Mouse (Mus musculus): ENCODE data around the gene Dcp1a. TPM values are rescaled to one million over a fixed set of nuclear protein-coding genes. Genes with fewer than 3 reads are reported as not detected.

Dcp1a gene
- polyA plus RNA-seq, 1 experiment: 28.9 TPM

GRCm38 (mm10) chr14:30549777-30550149 is 70.4 kb downstream of the Dcp1a start:
- Histone ChIP-seq H3K27me3 (ENCODE audit: control insufficient read depth, insufficient read depth, low read length) (no peaks in the 10 kb centered on the region), H3K4me3 (ENCODE audit: control insufficient read depth, low read depth, low read length) (peak overlapping the region; percentile 84), H3K27ac (ENCODE audit: control insufficient read depth, insufficient read depth, low read depth, low read length) (no peak overlapping the region), H3K4me1 (ENCODE audit: control insufficient read depth, insufficient read depth, low read length) (peaks cover 15% of the 10 kb centered on the region), H3K36me3 (ENCODE audit: control insufficient read depth, insufficient read depth, low read length) (no peaks in the 10 kb centered on the region)
- TF ChIP-seq POLR2A (IDR thresholded peaks at IDR 0.05; ENCODE audit: control insufficient read depth, low read depth, low read length): no peak
- no peak for TF ChIP-seq CTCF (IDR thresholded peaks at IDR 0.05; ENCODE audit: control insufficient read depth, insufficient read depth, insufficient replicate concordance, low read depth, low read length)

GRCm38 (mm10) chr14:30550232-30551070 is 71.1 kb downstream of the Dcp1a start:
- H3K27ac ChIP-seq (ENCODE audit: control insufficient read depth, insufficient read depth, low read depth, low read length): no peak overlapping the region
- no peak overlapping the region for H3K4me3 ChIP-seq (ENCODE audit: control insufficient read depth, low read depth, low read length)
- peaks cover 15% of the 10 kb centered on the region for H3K4me1 ChIP-seq (ENCODE audit: control insufficient read depth, insufficient read depth, low read length)

GRCm38 (mm10) chr14:30551509-30551908 is 72.2 kb downstream of the Dcp1a start:
- no peaks in the 10 kb centered on the region for H3K36me3 ChIP-seq (ENCODE audit: control insufficient read depth, insufficient read depth, low read length)
- TF ChIP-seq CTCF (IDR thresholded peaks at IDR 0.05; ENCODE audit: control insufficient read depth, insufficient read depth, insufficient replicate concordance, low read depth, low read length) (no peak), POLR2A (IDR thresholded peaks at IDR 0.05; ENCODE audit: control insufficient read depth, low read depth, low read length) (no peak)
- peaks cover 15% of the 10 kb centered on the region for H3K4me1 ChIP-seq (ENCODE audit: control insufficient read depth, insufficient read depth, low read length)
- no peak overlapping the region for H3K4me3 ChIP-seq (ENCODE audit: control insufficient read depth, low read depth, low read length)
- H3K27ac ChIP-seq (ENCODE audit: control insufficient read depth, insufficient read depth, low read depth, low read length): no peak overlapping the region
- H3K27me3 ChIP-seq (ENCODE audit: control insufficient read depth, insufficient read depth, low read length): no peaks in the 10 kb centered on the region

More at GRCm38 (mm10) chr14:30550232-30551070, 71.1 kb downstream of the Dcp1a start:
- TF ChIP-seq POLR2A (IDR thresholded peaks at IDR 0.05; ENCODE audit: control insufficient read depth, low read depth, low read length): no peak
- Histone ChIP-seq H3K36me3 (ENCODE audit: control insufficient read depth, insufficient read depth, low read length) (no peaks in the 10 kb centered on the region), H3K27me3 (ENCODE audit: control insufficient read depth, insufficient read depth, low read length) (no peaks in the 10 kb centered on the region)

- H3K36me3 ChIP-seq (ENCODE audit: control insufficient read depth, insufficient read depth, low read length): no peaks in the 10 kb centered on the region
- H3K4me3 ChIP-seq (ENCODE audit: control insufficient read depth, low read depth, low read length): no peak overlapping the region
- TF ChIP-seq CTCF (IDR thresholded peaks at IDR 0.05; ENCODE audit: control insufficient read depth, insufficient read depth, insufficient replicate concordance, low read depth, low read length) (no peak), POLR2A (IDR thresholded peaks at IDR 0.05; ENCODE audit: control insufficient read depth, low read depth, low read length) (no peak)
- H3K4me1 ChIP-seq (ENCODE audit: control insufficient read depth, insufficient read depth, low read length): peaks cover 15% of the 10 kb centered on the region
- no peaks in the 10 kb centered on the region for H3K27me3 ChIP-seq (ENCODE audit: control insufficient read depth, insufficient read depth, low read length)
- no peak overlapping the region for H3K27ac ChIP-seq (ENCODE audit: control insufficient read depth, insufficient read depth, low read depth, low read length)
These were observed 72.6 kb downstream of the Dcp1a start for GRCm38 (mm10) chr14:30551981-30552380.

GRCm38 (mm10) chr14:30553185-30553584 is 73.8 kb downstream of the Dcp1a start:
- Histone ChIP-seq H3K4me3 (ENCODE audit: control insufficient read depth, low read depth, low read length) (no peak overlapping the region), H3K4me1 (ENCODE audit: control insufficient read depth, insufficient read depth, low read length) (peaks cover 12% of the 10 kb centered on the region), H3K36me3 (ENCODE audit: control insufficient read depth, insufficient read depth, low read length) (no peaks in the 10 kb centered on the region), H3K27me3 (ENCODE audit: control insufficient read depth, insufficient read depth, low read length) (no peaks in the 10 kb centered on the region), H3K27ac (ENCODE audit: control insufficient read depth, insufficient read depth, low read depth, low read length) (no peak overlapping the region)
- TF ChIP-seq CTCF (IDR thresholded peaks at IDR 0.05; ENCODE audit: control insufficient read depth, insufficient read depth, insufficient replicate concordance, low read depth, low read length): no peak
- no peak for TF ChIP-seq POLR2A (IDR thresholded peaks at IDR 0.05; ENCODE audit: control insufficient read depth, low read depth, low read length)

- H3K4me3 ChIP-seq (ENCODE audit: control insufficient read depth, low read depth, low read length): no peak overlapping the region
- no peaks in the 10 kb centered on the region for H3K27me3 ChIP-seq (ENCODE audit: control insufficient read depth, insufficient read depth, low read length)
- no peak overlapping the region for H3K27ac ChIP-seq (ENCODE audit: control insufficient read depth, insufficient read depth, low read depth, low read length)
- TF ChIP-seq POLR2A (IDR thresholded peaks at IDR 0.05; ENCODE audit: control insufficient read depth, low read depth, low read length): no peak
- TF ChIP-seq CTCF (IDR thresholded peaks at IDR 0.05; ENCODE audit: control insufficient read depth, insufficient read depth, insufficient replicate concordance, low read depth, low read length): no peak
- peaks cover 10% of the 10 kb centered on the region; the same call in 1 of the 2 replicates for H3K4me1 ChIP-seq (ENCODE audit: control insufficient read depth, insufficient read depth, low read length)
- no peaks in the 10 kb centered on the region for H3K36me3 ChIP-seq (ENCODE audit: control insufficient read depth, insufficient read depth, low read length)
These were observed 77.3 kb downstream of the Dcp1a start for GRCm38 (mm10) chr14:30556651-30557050.

GRCm38 (mm10) chr14:30557730-30558129 is 78.4 kb downstream of the Dcp1a start:
- H3K27ac ChIP-seq (ENCODE audit: control insufficient read depth, insufficient read depth, low read depth, low read length): no peak overlapping the region
- H3K4me3 ChIP-seq (ENCODE audit: control insufficient read depth, low read depth, low read length): no peak overlapping the region
- peaks cover 10% of the 10 kb centered on the region; the same call in 1 of the 2 replicates for H3K4me1 ChIP-seq (ENCODE audit: control insufficient read depth, insufficient read depth, low read length)
- H3K36me3 ChIP-seq (ENCODE audit: control insufficient read depth, insufficient read depth, low read length): no peaks in the 10 kb centered on the region
- TF ChIP-seq CTCF (IDR thresholded peaks at IDR 0.05; ENCODE audit: control insufficient read depth, insufficient read depth, insufficient replicate concordance, low read depth, low read length) (no peak), POLR2A (IDR thresholded peaks at IDR 0.05; ENCODE audit: control insufficient read depth, low read depth, low read length) (no peak)
- H3K27me3 ChIP-seq (ENCODE audit: control insufficient read depth, insufficient read depth, low read length): no peaks in the 10 kb centered on the region
